Mouse (Mus musculus) CD4-positive helper T cell, adult 2 months (primary cell): ENCODE data around the gene Srgap1.

Experiments used
- DNase-seq: peaks from one replicate; pipeline ENCODE4 v3.0.0-alpha.2; 2012; ENCODE audit warnings: low read depth, missing footprints, low spot score

Srgap1 gene

DNA sequence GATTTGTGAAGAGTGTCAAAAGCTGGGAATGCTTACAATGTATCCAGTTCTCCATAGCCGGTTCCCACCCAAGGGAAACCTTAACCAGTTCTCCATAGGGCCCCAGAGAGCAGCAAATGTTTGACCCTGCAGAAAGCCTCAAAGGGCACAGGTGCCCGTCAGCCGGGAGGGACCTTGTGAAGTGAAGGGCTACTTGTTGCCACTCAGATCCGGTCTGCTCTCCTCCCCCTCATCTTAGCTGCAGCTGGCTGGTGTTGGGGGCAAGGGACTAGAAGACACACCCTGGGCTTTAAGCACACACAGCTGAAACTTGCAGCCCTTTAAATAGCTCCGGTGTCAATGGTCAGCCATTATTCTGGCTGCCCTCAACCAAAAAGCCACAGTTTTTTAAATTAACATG lies 30.1 kb downstream of the Srgap1 start:
- DNase-seq, result no peak

DNA sequence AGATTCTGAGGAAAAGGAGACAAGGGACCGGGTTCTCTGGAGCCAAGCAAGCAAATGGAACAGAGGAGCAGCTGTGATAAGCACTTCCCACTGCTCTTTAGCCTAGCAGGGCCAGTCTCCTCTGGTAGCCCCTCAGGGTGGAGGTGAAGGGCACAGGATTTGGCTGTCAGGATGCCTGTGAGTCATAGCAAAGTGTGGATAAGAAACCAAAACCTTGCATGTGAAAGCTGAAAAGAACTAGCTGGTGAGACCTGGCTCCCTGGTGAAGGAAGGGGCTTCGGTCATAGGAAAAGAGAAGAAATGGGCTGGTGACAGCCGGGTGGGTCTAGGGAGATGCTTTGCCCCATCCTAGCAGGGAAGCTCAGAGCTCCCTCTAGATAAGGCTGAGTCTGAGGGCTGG lies 30.5 kb downstream of the Srgap1 start:
- DNase-seq, result no peak

DNA sequence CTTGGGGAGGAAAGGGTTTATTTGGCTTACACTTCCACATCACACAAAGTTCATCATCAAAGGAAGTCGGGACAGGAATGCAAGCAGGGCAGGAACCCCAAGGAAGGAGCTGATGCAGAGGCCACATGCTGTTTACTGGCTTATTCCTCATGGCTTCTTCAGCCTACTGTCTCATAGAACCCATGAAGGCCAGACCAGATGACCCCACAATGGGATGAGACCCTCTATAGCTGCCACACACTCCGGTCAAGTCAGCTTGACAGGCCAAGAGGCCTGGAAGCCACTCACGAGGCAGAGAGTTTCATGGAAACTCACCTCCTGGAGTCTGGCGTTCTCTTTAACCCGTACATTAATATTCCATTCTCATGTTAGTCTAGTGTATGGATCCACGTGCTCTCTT lies 34.8 kb downstream of the Srgap1 start:
- DNase-seq, result no peak

DNA sequence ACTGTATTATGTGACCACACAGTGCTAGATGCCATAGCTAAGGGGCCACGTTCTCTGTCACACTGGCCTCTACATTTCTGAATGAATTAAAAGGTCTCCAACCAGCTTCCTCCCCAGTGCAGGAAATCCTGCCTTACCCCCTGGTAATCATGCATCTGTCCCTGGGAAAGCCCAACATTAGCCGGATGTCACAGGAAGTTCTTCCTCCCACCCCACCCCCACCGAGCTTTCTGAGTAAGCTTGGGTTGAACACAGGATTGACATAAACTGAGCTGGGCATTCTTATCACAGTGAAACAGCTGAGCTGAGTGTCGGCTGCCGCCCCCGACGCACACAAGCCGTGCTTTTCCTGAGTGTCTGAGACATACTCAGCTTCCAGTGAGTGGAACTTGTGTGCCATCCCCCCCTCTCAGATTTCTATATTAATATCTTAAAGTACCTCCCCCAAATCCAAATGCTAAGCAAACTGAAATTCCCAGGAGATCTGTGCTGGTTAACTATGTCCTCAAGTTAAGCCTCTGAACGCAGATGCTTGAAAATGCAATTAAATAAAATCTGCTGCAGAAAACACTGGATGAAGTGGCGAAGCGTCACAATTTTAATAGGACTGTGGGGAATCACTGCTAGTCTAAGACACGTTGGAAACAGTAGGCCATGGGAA lies 38.3 kb downstream of the Srgap1 start:
- DNase-seq, result no peak

DNA sequence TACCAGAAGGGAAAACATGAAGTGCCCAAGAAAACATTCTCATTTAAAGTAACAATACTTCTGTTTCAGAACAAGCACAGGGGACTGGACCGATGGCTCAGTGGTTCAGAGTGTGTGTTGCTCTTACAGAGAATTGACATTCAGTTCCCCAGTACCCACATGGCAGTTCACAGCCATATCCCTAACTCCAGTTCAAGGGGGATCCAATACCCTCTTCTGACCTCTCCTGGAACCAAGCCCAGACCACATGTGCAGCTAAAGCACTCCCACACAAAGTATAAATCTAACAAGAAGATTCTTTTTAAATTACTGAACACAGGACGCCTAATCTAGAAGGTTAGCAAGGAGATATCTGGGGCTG lies 38.8 kb downstream of the Srgap1 start:
- DNase-seq, result no peak

DNA sequence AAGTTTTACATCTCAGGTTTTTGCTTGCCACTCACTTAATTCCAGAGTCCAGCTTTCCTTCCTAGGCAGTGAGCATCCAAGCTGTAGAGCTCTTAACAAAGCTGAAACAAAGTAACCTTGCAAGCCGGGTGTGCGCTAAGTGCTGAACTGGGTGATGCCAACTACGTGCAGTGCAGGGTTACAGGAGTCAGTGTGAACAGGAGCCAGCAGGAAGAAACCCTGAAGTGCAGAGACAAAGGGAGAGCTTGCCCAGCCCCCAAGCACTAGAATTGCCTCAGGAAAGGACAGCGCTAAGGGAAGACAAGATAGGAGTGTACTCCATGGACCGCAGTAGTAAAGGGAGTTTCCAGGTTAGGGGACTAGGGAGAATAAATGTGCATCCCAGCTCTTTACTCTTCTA lies 40.5 kb downstream of the Srgap1 start:
- DNase-seq, result no peak

DNA sequence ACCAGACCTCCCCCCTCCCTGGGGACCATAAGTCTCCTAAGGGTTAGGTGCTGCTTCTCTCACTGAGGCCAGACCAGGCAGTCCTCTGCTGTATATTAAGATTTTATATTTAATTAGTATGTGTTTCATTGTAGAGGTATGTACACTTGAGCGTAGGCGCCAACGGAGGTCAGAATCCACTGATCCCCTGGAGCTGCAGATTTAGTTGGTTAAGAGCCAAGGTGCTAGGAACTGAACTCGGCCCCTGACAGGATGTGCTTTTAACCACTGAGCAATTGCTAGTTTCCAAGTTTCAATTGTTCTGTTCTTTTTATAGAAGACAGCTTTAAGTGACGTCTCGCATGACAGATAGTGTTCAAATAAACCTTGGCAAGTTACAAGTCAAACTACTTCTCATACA lies 41.0 kb downstream of the Srgap1 start:
- DNase-seq, result no peak

DNA sequence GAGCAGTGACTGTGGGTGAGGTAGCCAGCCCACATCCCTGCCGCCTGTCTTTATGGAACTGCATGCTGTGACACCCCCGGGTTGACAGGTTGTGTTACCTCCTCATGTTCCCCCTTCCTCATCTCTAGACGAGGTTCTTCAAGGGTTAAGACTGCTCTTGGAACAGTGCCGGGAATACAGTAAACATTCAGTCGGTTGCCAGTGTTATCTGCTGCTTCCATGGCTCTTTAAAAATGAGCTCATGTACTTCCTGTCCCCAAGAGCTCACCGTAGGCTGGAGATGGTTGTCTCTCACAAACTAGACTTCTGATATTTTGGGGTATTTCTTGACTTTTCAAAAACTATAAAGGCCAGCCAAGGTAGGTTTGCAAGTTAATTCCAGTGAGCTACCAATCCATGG lies 41.6 kb downstream of the Srgap1 start:
- no peak for DNase-seq

DNA sequence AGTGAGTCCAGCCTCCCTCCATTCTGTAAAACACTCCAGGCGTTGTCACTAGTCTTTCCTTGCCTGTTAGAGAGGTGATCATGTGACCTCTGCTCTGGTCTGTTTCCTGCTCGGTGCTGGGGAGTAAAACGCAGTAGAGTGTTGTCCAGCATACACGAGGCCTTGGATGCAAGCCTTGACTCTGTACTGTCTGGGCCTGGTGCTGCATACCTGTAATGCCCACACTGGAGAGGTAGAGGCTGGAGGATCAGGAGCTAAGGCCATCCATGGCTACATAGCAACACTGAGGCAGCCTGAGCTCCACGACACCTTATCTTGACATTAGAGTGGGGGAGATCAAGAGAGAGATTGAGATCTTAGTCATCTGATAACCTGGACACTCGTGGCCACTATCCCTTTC lies 44.2 kb downstream of the Srgap1 start:
- DNase-seq, result no peak

DNA sequence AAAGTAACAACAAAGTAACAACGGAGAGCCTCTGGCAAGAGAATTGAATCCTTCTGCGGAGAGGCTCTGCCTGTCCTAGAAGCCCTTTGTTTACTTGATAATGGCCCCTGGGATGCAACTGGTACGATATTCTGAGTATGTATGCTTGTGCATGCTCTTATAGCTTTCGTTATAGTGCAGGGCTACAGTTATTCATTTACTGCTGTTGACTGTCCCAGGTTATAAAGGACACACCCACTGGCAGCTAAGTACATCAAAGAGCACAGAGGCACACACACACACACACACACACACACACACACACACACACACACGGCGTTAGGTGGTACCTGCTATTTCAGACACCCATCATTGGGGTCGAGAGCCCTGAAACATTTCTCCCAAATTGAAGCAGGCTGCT lies 48.3 kb downstream of the Srgap1 start:
- DNase-seq, result no peak

DNA sequence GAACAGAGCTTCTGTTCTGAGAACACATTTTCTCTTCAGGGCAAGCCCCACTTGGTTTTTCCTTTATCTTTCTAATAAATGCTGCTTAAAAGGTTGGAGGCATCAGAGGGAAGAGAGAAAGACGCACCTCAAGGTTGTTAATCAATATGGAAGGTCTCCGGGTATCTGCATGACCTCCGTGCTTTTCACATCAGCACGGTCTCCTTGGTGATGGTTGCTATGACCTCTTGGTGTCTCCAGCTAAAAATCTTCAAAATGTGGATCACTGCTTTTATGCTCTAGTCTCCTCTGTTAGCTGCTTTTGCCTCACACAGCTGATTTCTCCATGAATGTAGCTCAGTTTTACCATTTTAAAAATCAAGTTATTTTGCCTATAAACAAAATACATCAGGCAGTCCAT lies 50.6 kb downstream of the Srgap1 start:
- DNase-seq, result no peak

DNA sequence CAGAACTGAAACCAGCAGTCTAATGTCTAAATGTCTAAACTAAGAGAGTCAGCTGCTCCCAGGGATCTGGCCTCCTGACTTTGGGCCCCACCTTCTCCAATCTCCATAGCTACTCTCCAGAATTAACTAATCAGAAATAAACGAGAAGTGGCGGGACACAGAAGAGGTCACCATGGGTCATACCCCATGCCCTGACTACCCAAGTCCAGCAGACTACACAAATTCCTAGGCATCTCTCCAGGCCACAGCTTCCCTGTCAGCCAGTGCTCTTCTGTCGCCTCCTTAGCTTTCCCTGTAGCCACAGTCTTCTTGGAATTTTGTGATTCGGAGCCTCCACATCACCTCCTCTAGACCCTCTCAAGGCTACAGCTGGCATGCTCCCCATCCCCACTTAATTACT lies 51.7 kb downstream of the Srgap1 start:
- no peak for DNase-seq

DNA sequence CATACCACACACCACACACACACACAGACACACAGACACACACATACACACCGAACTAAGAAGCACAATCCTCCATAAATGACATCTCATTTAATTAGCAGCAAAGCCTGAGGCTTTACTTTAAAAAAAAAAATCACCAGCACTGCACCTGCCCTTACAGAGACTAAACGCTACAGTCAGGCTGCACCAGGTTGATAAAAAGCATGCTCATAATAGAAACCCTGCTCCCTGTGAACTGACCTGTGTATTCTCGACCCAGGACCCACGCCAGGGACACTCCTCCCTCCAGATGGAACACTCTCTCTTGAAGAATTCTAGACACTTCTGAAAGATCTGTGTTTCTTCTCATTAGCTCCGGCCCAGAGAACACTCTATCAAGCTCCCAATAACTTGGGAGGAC lies 52.5 kb downstream of the Srgap1 start:
- DNase-seq, result no peak

DNA sequence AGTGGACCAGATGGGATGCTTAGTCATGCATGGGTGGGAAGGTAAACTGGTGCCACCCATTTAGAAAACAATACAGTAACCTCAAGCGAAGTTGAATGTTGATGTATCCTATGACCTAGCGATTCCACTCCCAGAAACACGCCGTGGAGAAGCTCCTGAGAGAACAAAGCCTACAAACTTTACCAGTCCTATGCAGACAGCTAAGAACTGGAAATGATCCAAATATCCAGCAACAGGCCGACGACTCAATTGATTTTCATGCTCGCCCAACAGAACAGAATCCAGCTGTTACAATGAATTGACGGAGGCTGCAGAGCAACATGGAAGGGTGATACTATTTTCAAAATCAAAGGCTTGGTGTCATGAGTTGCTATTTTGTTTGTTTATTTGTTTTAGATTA lies 54.5 kb downstream of the Srgap1 start:
- no peak for DNase-seq

DNA sequence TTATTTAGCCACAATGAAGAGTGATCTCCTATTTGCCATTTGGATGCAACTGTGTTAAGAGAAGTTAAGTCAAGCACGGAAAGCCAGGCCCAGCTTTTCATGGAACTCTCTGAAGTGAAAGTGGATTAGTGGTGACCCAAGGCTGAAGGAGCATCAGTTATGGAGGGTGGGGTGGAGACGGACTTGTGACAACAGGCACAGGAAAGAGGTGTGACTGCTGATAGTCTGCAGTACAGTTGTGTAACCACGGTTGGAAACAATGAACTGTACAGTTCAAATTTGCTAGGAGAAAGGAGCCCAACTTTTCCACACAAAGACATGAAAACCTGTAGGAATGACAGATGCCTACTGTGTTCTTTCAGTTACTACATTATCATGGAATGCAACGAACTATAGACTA lies 60.1 kb downstream of the Srgap1 start:
- no peak for DNase-seq

DNA sequence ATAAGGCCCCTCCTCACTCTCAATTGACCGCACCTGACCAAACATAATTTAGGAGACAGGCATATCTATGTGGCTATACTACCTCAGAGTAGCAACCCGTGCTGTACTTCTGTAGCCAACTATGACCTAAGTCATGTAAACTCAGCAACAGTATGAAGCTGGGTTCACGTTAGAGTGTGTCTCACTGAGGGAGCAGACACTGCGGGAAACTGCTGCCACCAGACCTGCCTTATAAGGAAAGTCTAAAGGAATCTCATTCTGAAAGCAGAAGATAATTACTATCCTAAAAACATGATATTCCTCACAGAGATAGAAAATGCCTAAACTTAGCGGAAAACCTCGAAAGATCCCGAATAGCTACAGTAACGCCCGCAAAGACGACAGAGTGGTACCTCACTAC lies 62.2 kb downstream of the Srgap1 start:
- DNase-seq, result no peak

DNA sequence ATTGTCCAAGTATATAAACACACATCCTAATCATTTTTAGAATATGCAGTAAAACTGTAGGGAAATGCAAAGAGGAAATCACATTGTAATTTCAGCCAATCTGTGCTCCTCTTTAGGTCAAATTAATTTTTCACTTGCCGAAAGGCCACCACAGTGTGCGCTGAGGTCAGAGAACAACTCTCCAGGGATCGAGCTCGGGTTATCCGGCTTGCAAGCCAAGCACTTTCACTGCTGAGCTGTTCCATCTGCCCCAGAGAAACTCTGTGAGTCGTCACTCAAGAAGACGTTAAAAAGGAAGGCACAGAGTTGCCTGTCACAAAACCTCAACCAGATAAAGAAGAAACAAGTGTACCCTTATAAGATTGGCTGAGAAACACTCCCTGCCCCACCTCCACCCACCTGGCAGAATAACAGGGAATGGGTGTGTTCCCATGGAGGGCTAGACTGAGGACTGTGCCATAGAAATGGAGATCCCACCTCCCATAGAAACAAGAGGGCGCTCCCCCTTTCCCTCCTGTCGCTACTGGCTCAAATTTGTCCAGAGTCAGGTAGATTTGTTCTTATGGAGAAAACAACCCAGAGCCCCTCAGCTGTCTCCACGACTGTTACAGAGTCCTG lies 63.0 kb downstream of the Srgap1 start:
- no peak for DNase-seq

DNA sequence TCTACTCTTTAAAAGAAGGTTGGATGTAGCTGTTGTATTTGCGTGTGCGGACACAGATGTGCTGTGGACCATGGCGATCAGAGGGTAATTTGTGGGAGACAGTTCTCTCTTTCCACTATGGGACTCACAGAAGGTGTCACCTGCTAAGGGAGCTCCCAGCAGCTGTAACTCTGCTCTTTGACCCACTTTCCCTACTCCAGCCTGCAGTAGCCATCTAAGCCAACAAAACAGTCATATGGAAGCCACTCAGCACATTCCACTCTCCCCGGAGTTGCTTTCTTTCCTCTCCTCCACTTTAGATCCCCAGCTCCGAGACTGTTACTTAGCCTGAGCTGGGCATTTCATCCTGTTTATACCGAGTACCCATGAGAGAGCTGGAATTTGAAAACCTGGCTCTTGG lies 71.8 kb downstream of the Srgap1 start:
- DNase-seq, result no peak

DNA sequence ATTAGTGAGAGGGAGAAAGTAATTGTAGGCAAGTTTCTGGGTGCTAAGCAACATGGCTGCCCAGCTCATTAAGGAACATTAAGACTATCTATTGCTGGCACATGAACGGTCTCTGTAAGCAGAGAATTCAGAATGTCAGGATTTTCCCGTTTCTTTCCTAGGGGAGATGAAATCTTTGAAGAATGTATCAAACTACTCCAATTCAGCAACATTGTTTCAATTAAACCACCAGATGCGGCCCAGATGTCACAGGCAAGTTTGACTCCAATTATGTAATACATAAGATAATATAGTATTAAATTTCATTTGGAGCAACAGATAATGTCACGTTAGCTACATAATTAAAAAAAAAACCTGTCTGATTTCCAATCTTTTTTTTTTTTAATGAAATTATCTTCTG lies 72.5 kb downstream of the Srgap1 start:
- DNase-seq, result no peak

DNA sequence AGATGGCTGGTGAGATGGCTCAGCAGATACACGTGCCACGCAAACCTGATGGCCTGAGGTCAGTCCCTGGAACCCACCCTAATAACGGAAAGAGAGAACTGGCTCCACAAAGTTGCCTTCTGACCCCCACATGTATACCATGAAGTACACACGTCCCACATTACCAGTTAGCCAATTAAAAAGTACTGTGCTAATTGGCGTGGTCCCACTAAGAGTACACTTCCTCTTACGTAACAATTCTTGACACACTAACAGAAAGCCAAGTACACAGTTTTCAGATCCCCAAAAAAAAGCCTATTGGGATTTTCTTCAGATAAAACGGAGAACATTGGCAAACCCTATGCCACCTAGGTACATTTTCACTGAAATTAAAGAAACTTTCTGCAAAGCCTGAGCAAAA lies 73.8 kb downstream of the Srgap1 start:
- no peak for DNase-seq

DNA sequence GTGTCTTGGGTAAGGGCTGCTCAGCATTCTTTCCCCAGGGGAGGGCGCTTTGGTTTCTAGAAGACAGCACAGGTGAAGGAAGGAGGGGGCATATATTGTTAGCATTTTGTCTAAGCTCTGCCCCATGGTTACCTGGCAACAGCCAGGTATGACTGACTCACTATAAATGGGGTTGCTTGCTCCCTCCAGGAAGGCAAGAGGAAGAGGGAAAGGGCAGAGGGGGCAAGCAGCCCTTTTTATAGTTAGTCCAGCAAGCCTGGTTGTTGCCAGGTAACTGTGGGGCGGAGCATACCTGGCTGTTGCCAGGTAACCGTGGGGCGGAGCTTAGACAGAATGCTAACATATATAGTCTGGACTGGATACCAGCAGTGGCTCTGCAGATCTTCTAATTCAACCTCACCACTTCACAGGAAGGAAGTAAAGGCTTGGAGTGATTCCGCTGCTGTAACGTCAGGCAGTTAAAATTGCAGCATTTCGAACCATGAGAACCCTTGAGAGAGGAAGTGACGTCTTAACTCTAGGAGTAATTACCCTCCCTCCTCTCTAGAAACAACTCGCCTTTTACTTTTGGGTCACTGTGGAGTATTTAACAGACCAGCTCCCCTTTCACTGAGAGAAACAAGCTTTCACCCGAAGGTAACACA lies 74.7 kb downstream of the Srgap1 start:
- DNase-seq, result no peak

DNA sequence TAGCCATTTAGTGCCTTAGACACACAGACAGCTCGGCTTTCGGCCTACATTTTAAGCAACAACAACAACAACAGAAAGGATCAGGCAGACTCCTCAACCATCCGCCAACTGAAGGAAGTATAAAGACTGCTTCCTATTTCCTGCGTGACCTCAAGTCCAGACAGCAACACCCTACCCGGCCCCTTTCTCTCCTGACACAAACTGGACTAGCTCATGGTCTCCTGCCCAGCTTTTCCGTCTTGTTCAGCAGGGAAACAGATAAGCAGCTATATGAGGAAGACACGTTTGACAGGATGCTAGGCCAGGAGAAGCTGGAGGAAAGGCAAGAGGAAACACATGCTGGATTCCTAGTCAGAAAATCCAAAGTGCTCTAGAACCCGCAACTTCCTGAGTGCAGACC lies 75.5 kb downstream of the Srgap1 start:
- no peak for DNase-seq

DNA sequence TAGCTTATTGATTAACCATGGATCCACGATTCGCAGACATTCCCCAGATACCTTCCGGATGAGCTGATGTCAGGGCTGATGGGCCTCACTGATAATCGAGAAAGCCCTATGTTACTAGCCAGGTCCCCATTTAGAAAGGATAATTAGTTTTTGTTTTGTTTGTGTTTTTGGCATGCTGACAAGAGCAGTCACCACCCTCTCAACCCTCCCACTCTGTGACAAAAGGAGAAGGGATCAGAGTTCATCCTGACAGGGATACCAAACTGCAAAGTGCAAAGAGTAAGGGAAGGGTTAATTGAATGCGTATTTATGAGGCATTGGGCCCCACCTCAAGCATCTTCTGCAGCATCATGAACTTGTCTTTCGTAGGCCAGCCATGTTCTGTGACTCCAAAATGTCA lies 76.2 kb downstream of the Srgap1 start:
- no peak for DNase-seq

DNA sequence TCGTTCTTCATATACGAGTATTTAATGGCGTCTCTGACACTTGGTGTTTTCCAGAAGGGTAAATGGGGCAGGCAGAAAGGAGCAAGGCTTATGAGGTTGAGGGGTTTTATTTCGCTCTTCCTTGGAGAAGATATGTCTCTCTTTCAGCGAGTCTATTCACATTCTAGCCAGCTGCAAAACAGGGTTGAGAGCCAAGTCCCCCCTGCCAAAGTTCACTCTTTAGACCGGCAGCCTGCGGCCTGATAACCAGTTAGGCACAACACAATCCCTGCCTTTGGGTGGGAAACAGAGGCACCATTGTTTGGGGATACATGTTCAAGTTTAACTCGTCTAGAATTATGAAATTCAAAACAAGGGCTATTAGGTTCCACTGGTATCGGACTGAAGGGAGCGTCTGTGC lies 83.0 kb downstream of the Srgap1 start:
- no peak for DNase-seq
